Mouse (Mus musculus): Measurements from ENCODE around the gene Wwox.

Wwox gene

DNA sequence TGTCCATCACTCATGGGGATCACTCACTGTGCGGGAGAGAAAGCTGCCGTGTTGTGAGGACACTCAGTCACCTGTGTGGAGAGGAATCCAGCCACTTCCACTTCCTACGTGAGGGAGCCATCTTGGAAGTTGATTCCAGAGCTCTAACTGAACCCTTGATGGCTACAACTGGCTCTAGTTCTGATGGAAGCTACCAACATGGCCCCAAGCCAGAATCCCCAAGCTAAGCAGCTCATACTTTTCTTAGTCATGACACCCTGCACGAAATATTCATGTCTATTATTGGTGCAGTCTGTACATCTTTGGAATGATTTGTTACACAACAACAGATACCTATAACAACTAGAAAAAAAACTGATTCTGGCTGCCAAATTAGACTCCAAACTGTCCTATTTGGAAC is 523.8 kb downstream of the Wwox start:
- no peak for DNase-seq (ENCODE audit: low read depth, low spot score)

DNA sequence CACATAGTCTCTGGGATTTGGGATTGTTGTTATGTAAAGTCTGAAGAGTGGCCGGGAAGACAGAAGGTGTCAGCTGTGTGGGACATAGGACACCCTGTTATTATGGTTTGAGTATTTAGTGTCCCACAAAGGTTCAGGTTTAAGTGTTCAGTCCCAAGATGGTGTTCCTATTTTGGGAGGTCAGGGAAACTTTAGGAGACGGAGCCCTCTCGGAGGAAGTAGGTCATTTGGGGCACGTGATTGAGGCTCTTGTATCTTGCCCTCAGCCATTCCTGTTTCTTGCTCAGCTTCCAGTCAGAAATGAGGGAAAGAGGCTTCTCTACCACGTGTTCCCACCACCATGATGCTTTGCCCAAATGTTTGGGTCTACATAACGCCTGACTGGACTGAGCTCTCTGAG is 524.8 kb downstream of the Wwox start:
- DNase-seq (ENCODE audit: low read depth, low spot score): no peak

- DNase-seq (ENCODE audit: low read depth, low spot score): no peak
Observed at GRCm38 (mm10) chr8:114968842-114969241, 529.4 kb downstream of the Wwox start.

- peak; percentile 65 for DNase-seq (ENCODE audit: low read depth, low spot score)
Observed at GRCm38 (mm10) chr8:114971378-114971777, 531.9 kb downstream of the Wwox start.

DNA sequence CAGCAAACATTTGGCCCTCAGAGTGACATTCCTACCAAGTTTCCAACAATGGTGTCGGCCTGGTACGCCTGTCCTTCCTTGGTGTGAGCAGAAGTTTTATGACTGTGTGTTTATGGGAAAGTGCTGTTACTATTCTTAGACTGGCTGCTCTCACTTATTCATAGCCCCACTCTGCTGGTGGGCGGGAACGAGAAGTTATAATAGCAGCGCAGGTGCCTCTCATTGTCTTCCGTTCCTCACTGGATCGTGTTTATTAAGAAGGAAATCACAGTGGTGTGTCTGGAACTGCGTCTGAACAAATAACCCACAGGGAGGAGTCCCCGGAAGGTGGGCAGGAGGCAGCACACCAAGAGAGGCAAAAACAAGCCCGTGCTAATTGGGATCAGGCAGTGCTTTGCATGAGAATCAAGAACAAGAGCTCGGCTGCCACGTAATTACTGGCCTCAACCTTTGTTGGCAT is 533.6 kb downstream of the Wwox start:
- no peak for DNase-seq (ENCODE audit: low read depth, low spot score)

DNA sequence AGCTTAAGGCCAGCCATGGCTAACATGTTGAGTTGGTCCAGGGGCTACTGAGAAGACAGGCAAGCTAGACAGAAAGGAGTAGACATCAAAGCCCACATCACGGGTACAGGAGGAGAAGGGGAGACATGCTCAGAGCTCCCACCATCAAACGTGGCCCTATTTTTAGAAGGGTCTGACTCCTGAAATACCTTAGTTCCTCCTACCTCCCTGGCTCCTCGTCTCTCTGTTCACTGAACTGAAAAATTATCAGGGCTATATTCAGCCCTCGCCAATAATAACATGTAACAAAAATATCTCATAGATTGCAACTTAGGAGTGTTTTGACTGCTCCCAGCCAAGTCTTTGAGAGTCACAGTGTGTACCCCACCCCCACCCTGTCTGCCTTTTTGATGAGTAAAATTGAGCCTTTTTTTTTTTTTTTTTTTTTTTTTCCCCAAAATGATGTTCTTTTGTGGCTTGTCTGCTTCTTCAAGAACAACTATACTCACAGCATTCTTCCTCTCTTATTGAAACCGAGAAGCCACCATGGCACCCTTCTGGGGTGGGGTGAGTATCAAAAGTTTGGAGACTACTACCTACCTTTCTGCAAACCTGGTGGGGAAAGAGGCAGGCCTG is 535.0 kb downstream of the Wwox start:
- no peak for DNase-seq (ENCODE audit: low read depth, low spot score)

DNA sequence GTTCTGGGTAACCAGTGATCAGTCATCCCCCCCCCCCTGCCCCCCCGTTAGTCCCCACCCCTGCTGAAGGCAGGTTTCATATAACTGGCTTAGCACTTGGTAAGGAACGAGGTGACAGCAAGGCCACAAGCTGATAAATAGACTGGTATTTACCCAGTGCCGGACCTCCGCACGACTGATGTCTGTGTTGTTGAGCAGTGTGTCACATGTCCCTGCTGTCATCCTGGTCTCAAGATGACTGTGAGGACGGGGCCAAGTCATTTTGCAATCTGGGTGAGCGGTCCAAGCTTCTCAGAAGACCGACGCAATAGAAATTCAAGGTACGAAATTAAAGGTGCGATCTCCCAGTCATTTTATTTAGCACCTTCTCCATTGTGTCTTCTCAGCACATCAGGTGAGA is 538.3 kb downstream of the Wwox start:
- no peak for DNase-seq (ENCODE audit: low read depth, low spot score)

DNA sequence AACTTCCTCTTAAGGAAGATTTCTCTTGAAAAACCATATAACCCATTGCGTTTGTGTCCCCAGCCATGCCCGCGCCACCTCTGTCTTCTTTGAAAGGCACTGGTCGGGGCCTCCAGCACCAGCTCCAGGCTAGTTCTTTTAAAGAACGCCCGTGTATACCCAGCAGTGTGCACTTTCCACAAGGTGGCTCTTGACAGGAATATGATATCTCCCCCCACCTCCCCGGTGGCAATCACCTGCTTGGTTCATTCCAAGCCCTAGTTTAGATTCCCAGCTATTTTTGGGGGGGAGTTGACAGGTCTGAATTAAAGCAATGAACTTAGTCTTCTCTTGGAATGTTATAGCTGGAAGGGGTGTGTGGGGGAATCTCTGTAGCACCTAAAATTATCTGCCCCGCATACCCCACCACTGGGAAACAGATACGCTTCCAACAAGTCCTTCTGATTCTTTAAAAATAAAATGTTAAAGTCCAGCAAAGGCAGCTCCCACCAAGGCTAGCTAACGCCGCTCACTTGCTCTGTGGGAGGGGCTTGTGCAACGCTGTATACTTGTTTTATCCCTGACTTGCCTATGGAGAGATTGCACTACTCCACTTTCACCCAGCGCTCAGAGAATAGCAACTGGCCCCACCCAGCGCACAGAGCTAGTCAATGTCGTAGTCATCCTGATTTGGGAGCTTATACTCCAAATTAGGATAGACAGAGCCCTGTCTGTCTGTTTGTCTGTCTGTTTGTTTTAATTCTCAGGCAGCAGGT is 538.9 kb downstream of the Wwox start:
- DNase-seq (ENCODE audit: low read depth, low spot score): no peak

DNA sequence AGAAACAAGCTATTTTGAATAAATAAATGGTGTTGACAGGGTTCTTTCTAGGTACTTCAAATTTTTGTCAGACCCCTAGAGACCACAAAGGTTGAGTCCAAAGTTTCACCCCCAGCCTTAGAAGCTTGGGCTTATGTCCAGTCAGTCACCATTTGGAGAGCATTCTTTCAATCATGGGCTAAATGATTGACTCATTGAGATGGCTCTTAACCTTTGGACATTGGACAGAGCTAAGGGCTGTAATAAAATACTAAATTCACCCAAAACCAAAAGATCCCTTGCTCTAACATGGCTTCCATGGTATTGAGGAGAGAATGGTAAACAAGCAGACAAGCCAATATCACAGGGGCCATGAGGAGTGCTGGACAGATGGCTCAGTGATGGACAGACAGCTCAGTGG is 540.2 kb downstream of the Wwox start:
- no peak for DNase-seq (ENCODE audit: low read depth, low spot score)

- no peak for DNase-seq (ENCODE audit: low read depth, low spot score)
Observed at GRCm38 (mm10) chr8:114982762-114983161, 543.3 kb downstream of the Wwox start.

DNA sequence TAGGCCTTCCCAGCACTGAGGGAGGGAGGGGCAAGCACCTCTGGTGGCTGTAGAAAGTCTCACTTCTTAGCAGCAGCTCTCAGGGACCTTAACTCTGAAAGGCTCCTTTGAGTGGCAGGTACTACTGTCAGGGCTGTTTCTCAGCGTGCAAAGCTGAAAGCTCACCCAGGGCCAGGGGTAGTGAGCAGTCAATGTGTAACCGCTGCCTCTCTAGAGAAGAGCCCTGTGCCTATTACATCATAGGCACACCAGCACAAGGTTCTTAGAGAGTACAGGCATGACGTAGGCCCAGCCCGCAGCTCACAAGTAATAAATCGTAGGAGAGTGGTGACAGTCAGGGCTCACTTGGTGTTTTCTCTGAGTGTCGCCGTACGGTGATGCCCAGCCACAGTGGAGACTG is 545.0 kb downstream of the Wwox start:
- DNase-seq (ENCODE audit: low read depth, low spot score): no peak

GRCm38 (mm10) chr8:114985996-114986395 is 546.5 kb downstream of the Wwox start:
- no peak for DNase-seq (ENCODE audit: low read depth, low spot score)

DNA sequence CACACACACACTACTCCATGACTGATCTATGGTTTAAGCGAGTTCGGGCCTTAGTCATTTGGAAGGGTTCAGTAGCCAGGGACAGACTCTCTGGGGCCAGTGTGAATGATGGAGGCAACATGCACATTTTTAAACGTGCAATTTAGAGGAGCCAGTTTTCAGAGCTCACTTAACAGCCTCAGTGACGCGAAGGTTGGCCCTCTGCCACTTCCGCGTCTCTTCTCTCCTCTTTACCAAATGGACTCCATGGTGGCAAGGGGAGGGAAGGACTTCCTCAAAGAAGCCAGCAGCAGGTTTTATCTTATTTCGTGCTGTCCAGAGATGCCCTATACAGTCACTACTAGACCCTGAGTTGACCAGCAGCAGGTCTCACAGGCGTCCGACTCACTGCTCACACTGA is 547.5 kb downstream of the Wwox start:
- no peak for DNase-seq (ENCODE audit: low read depth, low spot score)

DNA sequence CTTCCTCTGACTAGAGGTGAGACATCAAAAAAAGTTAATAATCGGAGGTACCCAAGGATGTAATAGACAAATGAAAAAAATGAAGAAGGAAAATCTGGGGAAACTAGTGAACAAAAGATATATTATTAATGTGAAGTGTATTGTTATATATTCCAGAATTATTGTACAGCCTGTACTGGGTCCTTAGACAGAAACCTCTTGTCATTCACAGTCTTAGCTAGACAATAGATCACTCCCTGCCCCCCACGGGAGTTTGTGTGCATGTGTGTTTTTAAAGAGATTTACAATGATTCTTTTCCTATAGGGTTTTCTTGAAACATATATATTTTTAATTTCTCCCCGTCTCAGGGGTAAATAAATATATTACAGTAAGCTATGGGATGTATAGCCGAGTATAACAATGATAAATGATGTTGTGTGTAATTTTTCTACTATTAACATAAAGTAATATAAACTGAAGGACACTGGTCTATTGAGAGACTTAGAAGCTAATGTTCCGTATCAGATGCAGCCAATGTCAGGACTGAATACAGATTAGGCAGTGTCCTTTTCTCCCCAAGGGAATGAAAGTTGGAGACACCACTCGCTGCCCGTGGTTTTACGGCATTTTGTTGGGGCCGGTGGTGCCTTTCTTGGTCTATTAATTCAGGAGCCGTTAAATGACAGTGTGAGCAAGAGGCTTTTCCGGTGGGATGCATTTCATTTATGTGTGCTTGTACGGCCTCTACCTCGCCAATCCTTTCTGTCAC is 551.6 kb downstream of the Wwox start:
- DNase-seq (ENCODE audit: low read depth, low spot score): no peak

DNA sequence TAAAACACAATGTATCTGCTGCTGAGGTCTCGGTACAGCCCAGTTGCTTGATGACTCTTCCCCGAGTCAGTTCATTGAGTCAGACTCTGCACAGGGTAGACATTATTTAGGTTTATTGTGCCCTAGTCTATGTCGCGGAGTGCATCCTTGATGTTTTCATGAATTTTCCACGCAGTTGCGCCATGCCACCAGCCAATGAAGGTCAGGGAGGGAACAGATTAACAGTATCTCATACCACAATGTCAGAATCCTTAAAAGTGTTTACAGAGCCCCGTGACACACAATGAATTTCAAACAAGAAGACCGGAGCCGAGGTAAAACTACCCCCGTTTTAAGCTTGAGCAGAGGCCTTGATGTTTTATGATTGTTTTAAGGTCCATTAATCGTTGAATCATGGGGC is 561.3 kb downstream of the Wwox start:
- DNase-seq (ENCODE audit: low read depth, low spot score): no peak

- no peak for DNase-seq (ENCODE audit: low read depth, low spot score)
Observed at GRCm38 (mm10) chr8:115005021-115005420, 565.6 kb downstream of the Wwox start.

GRCm38 (mm10) chr8:115006561-115006960 is 567.1 kb downstream of the Wwox start:
- DNase-seq (ENCODE audit: low read depth, low spot score): no peak

GRCm38 (mm10) chr8:115007280-115007679 is 567.8 kb downstream of the Wwox start:
- no peak for DNase-seq (ENCODE audit: low read depth, low spot score)

- DNase-seq (ENCODE audit: low read depth, low spot score): no peak
Observed at GRCm38 (mm10) chr8:115008624-115009620, 569.5 kb downstream of the Wwox start.

DNA sequence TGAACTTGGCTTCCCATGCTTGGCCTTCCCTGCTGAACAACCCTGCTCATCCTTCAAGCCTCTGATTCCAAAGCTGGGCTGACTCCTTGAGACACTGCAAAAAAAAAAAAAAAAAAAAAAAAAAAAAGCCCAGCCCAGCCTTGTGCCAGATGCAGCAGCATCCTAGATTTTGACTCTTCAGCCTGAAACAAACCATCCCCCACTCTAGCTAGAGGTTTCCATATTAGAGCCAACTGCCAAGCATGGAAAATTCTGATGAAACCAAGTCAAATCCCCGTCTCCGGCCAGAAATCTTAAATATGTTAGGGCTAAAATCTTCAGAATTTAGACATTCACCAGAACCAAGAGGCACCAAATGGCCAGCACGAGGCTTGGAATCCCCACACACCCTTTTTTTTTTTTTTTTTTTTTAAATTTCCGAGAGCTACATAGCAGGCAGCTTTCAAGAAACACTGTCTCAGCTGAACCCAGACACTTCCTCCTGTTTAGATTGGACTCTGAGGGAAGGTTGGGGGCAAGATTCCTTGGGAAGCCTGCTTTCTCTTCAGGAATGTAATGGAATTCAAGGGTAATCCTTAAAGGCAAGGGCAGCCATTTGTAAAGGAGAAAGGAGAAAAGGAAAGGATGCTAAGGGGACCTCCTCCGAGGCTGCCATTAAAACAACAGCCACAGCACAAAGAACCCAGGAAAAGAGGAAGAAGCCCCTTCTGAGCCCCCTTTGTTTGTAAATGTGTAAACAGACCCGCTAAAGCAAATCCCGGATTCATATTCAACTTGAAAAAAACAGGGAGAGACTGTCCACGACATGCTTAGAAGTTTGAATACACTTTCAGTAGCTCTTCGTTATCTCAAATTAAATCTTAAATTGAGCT is 570.7 kb downstream of the Wwox start:
- DNase-seq (ENCODE audit: low read depth, low spot score): no peak

- DNase-seq (ENCODE audit: low read depth, low spot score): no peak
Observed at GRCm38 (mm10) chr8:115010769-115011073, 571.3 kb downstream of the Wwox start.
